Mouse (Mus musculus) lung, postnatal 0 days (tissue): Measurements from ENCODE around the gene Tap1. TPM values are rescaled to one million over a fixed set of nuclear protein-coding genes. Genes with fewer than 3 reads are reported as not detected.

ENCODE experiments used
- ATAC-seq: fragments of 200-750 bp; cut with Nextera tagmentation; 2 replicates; pipeline ENCODE4 v1.8.0; 2017; ENCODE audit warnings: moderate library complexity
- DNase-seq: peaks from one replicate; pipeline ENCODE4 v3.0.0-alpha.2; 2016; ENCODE audit warnings: low spot score
- H3K27ac ChIP-seq: fragments of 300-500 bp; sonication (generic); 2 replicates; pipeline ENCODE4 v1.5.1; 2014; ENCODE audit warnings: antibody characterized with exemption, mild to moderate bottlenecking, low read length, mixed read lengths
- H3K27me3 ChIP-seq: fragments of 300-500 bp; sonication (generic); replicated peaks from 2 replicates; pipeline ENCODE4 v1.6.1; 2014; ENCODE audit warnings: low read length, mixed read lengths; ENCODE audit not compliant: insufficient read depth
- H3K36me3 ChIP-seq: fragments of 300-500 bp; sonication (generic); 2 replicates; pipeline ENCODE4 v1.6.1; 2014; ENCODE audit warnings: low read length, mixed read lengths; ENCODE audit not compliant: insufficient read depth
- H3K4me1 ChIP-seq: fragments of 300-500 bp; sonication (generic); 2 replicates; pipeline ENCODE4 v1.6.1; 2014; ENCODE audit warnings: antibody characterized with exemption, low read depth, low read length, mixed read lengths; ENCODE audit not compliant: insufficient read depth
- H3K4me2 ChIP-seq: fragments of 300-500 bp; sonication (generic); replicated peaks from 2 replicates; pipeline ENCODE4 v1.6.1; 2014; ENCODE audit warnings: low read depth, mild to moderate bottlenecking, low read length, moderate library complexity, mixed read lengths
- H3K4me3 ChIP-seq: fragments of 300-500 bp; sonication (generic); 2 replicates; pipeline ENCODE4 v1.5.1; 2014; ENCODE audit warnings: low read depth, low read length
- H3K9ac ChIP-seq: fragments of 300-500 bp; sonication (generic); replicated peaks from 2 replicates; pipeline ENCODE4 v1.6.1; 2014; ENCODE audit warnings: low read depth, mild to moderate bottlenecking
- H3K9me3 ChIP-seq: fragments of 300-500 bp; sonication (generic); 2 replicates; pipeline ENCODE4 v1.6.1; 2016; ENCODE audit warnings: low read length, mixed read lengths
- CTCF ChIP-seq: IDR thresholded peaks from 2 replicates; pipeline ENCODE4 v1.5.1; 2016; ENCODE audit warnings: antibody characterized with exemption, mild to moderate bottlenecking
- EP300 ChIP-seq: IDR thresholded peaks from 2 replicates; pipeline ENCODE4 v1.6.1; 2016; ENCODE audit warnings: antibody characterized with exemption, mild to moderate bottlenecking, control low read depth
- WGBS: fragments of 180-500 bp; shearing (Covaris S2); extraction: QIAGEN DNeasy Blood & Tissue Kit; methylation state at CpG from one replicate; pipeline ENCODE4 v1.1.7; 2014; 5-methylcytosine and 5-hydroxymethylcytosine counted together
- polyA plus RNA-seq: library from polyadenylated mRNA; unstranded; fragments of >200 nt; fragmentation: Nextera tagmentation; extraction: Ambion mirVana; gene quantifications from 2 replicates; pipeline ENCODE4 v1.2.1, GENCODE M21; 2015

Gene Tap1
- polyA plus RNA-seq, 1 experiment from 2014 or later, result 12.6 TPM

GRCm38 (mm10) chr17:34200772-34201505 lies 13.6 kb downstream of the Tap1 start:
- no peaks in the 10 kb centered on the region for H3K9me3 ChIP-seq
- H3K9ac ChIP-seq, result no peak overlapping the region
- H3K4me3 ChIP-seq, result no peak overlapping the region
- no peak overlapping the region for H3K27ac ChIP-seq
- H3K4me2 ChIP-seq, result no peak overlapping the region
- DNase-seq (no peak), ATAC-seq (no peak)
- H3K36me3 ChIP-seq, result no peaks in the 10 kb centered on the region
- WGBS, result 85% methylated on average over 16 of the region's 16 CpGs
- 0 out of 2 replicates have a peak, but pooled peaks cover 7% of the 10 kb centered on the region for H3K27me3 ChIP-seq
- no peaks in the 10 kb centered on the region for H3K4me1 ChIP-seq
- TF ChIP-seq EP300 (no peak), CTCF (no peak)

- Histone ChIP-seq H3K4me3 (no peak overlapping the region), H3K36me3 (no peaks in the 10 kb centered on the region), H3K4me2 (no peak overlapping the region), H3K27ac (no peak overlapping the region), H3K4me1 (no peaks in the 10 kb centered on the region), H3K9me3 (no peaks in the 10 kb centered on the region), H3K9ac (no peak overlapping the region), H3K27me3 (0 out of 2 replicates have a peak, but pooled peaks cover under 1% of the 10 kb centered on the region)
- 58% methylated on average over 7 of the region's 7 CpGs for WGBS
- TF ChIP-seq EP300 (no peak), CTCF (no peak)
- DNase-seq, result no peak
- ATAC-seq, result no peak
These were observed 14.2 kb downstream of the Tap1 start for GRCm38 (mm10) chr17:34201506-34202055.

DNA sequence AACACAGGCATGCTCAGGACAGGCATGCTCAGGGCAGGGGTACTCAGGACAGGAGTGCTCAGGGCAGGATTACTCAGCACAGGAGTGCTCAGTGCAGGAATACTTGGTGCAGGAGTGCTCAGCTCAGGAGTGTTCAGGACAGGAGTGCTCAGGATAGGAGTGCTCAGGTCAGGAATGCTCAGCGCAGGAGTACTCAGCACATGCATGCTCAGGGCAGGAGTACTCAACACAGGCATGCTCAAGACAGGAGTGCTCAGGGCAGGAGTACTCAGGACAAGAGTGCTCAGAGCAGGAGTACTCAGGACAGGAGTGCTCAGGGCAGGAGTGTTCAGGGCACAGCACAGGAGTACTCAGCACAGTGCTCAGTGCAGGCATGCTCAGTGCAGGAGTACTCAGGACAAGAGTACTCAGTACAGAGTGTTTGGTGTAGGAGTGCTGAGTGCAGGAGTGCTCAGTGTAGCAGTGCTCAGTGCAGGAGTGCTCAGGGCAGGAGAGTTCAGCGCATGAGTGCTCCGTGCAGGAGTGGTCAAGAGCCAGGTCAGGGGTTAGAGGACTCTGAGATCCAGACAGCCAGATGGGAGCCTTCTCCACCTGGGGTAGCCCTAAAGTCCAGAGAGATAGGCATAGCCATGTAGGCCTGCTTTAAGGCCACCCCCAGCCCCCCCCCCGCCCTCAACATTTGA lies 15.5 kb downstream of the Tap1 start:
- no peaks in the 10 kb centered on the region for H3K9me3 ChIP-seq
- no peak overlapping the region for H3K9ac ChIP-seq
- no peaks in the 10 kb centered on the region for H3K27me3 ChIP-seq
- H3K4me2 ChIP-seq, result no peak overlapping the region
- no peak for ATAC-seq
- DNase-seq, result no peak
- WGBS, result 87% methylated on average over 3 of the region's 4 CpGs
- no peaks in the 10 kb centered on the region for H3K36me3 ChIP-seq
- H3K4me1 ChIP-seq, result no peaks in the 10 kb centered on the region
- no peak overlapping the region for H3K27ac ChIP-seq
- TF ChIP-seq EP300 (no peak), CTCF (no peak)
- H3K4me3 ChIP-seq, result no peak overlapping the region

DNA sequence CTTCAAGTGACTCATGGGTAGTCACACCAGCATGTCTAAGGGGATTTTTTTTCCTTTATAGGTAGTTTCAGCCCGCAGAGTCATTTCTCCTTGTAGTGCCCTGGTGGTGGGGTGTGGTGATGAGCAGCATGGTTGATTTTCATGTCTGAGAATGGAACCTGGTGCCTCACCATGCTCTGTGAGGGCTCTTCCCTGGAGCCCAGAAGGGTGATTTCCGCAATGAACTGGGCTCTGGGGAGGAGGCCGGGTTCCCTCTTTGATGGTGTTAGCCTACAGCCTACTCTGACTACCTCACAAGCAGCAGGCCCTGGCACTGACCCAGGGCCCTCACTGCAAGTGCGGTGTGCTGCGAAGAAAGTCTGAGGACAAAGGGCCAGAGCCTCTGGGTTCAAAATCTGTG lies 16.1 kb downstream of the Tap1 start, which contains the start of gene Tap2:
Gene Tap2 (plus strand): TSS at position 84 of the 400 bp plus-strand sequence.
- WGBS, result 73% methylated on average over 5 of the region's 5 CpGs
- ATAC-seq, result no peak
- H3K27ac ChIP-seq, result peak within 1 kb of the TSS; percentile 75

DNA sequence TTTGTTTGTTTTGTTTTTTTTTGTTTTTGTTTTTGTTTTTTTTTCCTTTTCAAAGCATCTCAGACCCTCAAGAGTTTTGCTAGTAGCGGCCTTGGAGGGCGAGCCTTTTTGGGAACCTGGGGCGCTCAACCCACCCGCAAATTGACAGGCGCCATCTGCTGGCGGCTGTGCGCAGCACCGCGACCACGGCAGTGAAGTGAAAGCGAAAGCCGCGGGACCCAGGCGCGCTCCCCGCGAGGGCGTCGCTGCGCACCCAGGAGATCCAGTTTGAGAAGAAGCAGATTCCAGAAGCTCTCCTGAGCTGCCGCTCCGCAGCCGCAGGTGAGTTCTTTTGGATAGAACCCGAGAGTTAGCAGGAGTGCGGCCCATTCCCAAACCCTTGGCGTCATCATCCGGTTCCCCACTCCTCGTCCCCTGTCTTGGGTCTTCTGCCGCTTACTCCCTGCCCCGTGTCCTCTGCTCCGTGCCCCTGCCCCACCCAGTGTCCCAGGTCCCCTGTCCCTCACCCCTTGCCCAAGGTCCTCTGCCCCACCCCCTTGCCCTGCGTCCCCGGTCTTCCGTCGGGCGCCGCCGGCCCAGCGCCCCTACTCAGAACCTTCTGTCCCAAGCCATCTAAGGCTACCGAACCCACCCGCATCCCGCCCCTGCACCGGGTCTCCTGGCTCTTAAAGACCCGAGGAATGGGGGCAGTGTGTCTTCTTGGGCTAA lies 17.1 kb downstream of the Tap1 start:
- TF ChIP-seq CTCF (peak; percentile 88), EP300 (no peak)
- H3K4me1 ChIP-seq, result no peaks in the 10 kb centered on the region
- DNase-seq (peak; percentile 86), ATAC-seq (peak; percentile 77)
- peak overlapping the region; percentile 94 for H3K4me2 ChIP-seq
- H3K27me3 ChIP-seq, result no peaks in the 10 kb centered on the region
- peak overlapping the region; percentile 68 for H3K9ac ChIP-seq
- WGBS, result 1% methylated on average over 44 of the region's 44 CpGs
- peak overlapping the region; percentile 75 for H3K27ac ChIP-seq
- peak overlapping the region; percentile 78 for H3K4me3 ChIP-seq
- H3K36me3 ChIP-seq, result no peaks in the 10 kb centered on the region
- H3K9me3 ChIP-seq, result no peaks in the 10 kb centered on the region

More for the DNA sequence above, 16.1 kb downstream of the Tap1 start, which contains the start of gene Tap2:
- Histone ChIP-seq H3K36me3 (no peaks in the 10 kb centered on the region), H3K4me2 (peak within 1 kb of the TSS; percentile 94), H3K4me1 (no peaks in the 10 kb centered on the region), H3K27me3 (no peaks in the 10 kb centered on the region), H3K9ac (peak within 1 kb of the TSS; percentile 68), H3K4me3 (peak within 1 kb of the TSS; percentile 78), H3K9me3 (no peaks in the 10 kb centered on the region)
- TF ChIP-seq CTCF (no peak), EP300 (no peak)
- no peak for DNase-seq
